Mouse (Mus musculus) hindbrain, embryonic 16.5 days (tissue): ENCODE data around the gene Smtn. TPM values are rescaled to one million over a fixed set of nuclear protein-coding genes. Genes with fewer than 3 reads are reported as not detected.

Experiments
- ATAC-seq: fragments of 200-750 bp; cut with Nextera tagmentation; 2 replicates; pipeline ENCODE4 v1.8.0; 2017; ENCODE audit warnings: moderate TSS enrichment, moderate library complexity
- H3K27ac ChIP-seq: fragments of 300-500 bp; sonication (generic); 2 replicates; pipeline ENCODE4 v1.5.1; 2014; ENCODE audit warnings: low read depth, mild to moderate bottlenecking, control low read depth, low read length, moderate library complexity
- H3K27me3 ChIP-seq: fragments of 300-500 bp; sonication (generic); replicated peaks from 2 replicates; pipeline ENCODE4 v1.6.1; 2014; ENCODE audit warnings: low read length; ENCODE audit not compliant: control insufficient read depth, insufficient read depth
- H3K36me3 ChIP-seq: fragments of 300-500 bp; sonication (generic); 2 replicates; pipeline ENCODE4 v1.6.1; 2014; ENCODE audit warnings: mild to moderate bottlenecking, low read length, moderate library complexity, mixed read lengths; ENCODE audit not compliant: control insufficient read depth, insufficient read depth
- H3K4me1 ChIP-seq: fragments of 300-500 bp; sonication (generic); 2 replicates; pipeline ENCODE4 v1.6.1; 2014; ENCODE audit warnings: low read depth, low read length; ENCODE audit not compliant: control insufficient read depth, insufficient read depth
- H3K4me2 ChIP-seq: fragments of 300-500 bp; sonication (generic); 2 replicates; pipeline ENCODE4 v1.6.1; 2014; ENCODE audit warnings: mild to moderate bottlenecking, low read length, control low read depth, moderate library complexity
- H3K4me3 ChIP-seq: fragments of 300-500 bp; sonication (generic); 2 replicates; pipeline ENCODE4 v1.5.1; 2014; ENCODE audit warnings: mild to moderate bottlenecking, low read length, control low read depth, moderate library complexity
- H3K9ac ChIP-seq: fragments of 300-500 bp; sonication (generic); 2 replicates; pipeline ENCODE4 v1.6.1; 2014; ENCODE audit warnings: low read depth, mild to moderate bottlenecking, control low read depth, low read length, moderate library complexity
- H3K9me3 ChIP-seq: fragments of 300-500 bp; sonication (generic); 2 replicates; pipeline ENCODE4 v1.6.1; 2014; ENCODE audit warnings: mild to moderate bottlenecking, low read length, moderate library complexity; ENCODE audit not compliant: control insufficient read depth
- WGBS: fragments of 180-500 bp; shearing (Covaris S2); extraction: QIAGEN DNeasy Blood & Tissue Kit; methylation state at CpG from one replicate; pipeline ENCODE4 v1.1.7; 2014; 5-methylcytosine and 5-hydroxymethylcytosine counted together
- polyA plus RNA-seq: library from polyadenylated mRNA; unstranded; fragments of >200 nt; fragmentation: Nextera tagmentation; extraction: Ambion mirVana; gene quantifications from 2 replicates; pipeline ENCODE4 v1.2.1, GENCODE M21; 2015

Smtn gene
- polyA plus RNA-seq, 1 experiment from 2014 or later = 15.2 TPM

DNA sequence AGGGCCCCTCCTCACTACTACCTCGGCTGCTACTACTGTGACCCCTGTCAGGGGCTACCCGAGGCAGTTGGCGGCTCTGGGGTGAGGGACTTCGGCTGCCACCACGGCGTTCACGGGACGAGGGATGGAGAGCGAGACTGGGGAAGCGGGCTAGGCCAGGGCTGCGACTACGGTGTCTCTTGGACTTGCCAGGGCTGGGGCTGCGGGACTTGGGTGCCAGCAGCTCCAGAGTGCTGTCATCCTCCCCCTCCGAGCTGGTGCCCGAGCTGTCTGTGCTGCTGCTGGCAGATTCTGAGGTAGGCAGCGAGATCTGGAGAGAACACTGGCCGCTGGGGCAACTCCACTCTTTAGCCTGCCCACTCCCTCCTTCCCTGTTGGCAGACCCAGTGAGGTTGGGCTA lies 45.6 kb downstream of the Smtn start:
- no peak overlapping the region for H3K4me2 ChIP-seq
- H3K9me3 ChIP-seq = no peaks in the 10 kb centered on the region
- H3K9ac ChIP-seq = no peak overlapping the region
- H3K4me1 ChIP-seq = no peaks in the 10 kb centered on the region
- ATAC-seq = no peak
- H3K4me3 ChIP-seq = no peak overlapping the region
- no peaks in the 10 kb centered on the region for H3K36me3 ChIP-seq
- WGBS = 85% methylated on average over 17 of the region's 17 CpGs
- no peak overlapping the region for H3K27ac ChIP-seq
- no peaks in the 10 kb centered on the region for H3K27me3 ChIP-seq

DNA sequence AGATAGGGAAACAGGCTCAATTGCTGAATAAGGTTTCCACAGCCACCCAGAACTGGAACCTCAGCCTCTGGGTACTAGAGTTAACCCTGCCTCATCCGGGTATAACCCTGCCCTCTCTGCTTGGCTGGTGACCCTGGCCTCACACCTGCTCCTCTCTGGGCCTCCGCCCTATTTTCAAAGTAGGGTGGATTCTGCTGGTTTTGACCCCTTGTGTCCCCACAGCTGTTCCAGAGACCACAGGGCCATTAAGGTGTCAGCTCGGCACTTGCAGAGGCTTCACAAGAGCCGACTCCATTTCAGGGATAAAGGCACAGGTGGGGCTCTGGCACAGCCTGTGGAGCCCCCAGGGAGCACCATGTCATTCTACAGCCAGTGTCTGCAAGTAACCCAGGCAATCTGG lies 47.7 kb downstream of the Smtn start:
- Histone ChIP-seq H3K36me3 (no peaks in the 10 kb centered on the region), H3K4me3 (no peak overlapping the region), H3K9ac (no peak overlapping the region), H3K27me3 (no peaks in the 10 kb centered on the region), H3K27ac (no peak overlapping the region), H3K4me2 (no peak overlapping the region), H3K9me3 (no peaks in the 10 kb centered on the region), H3K4me1 (no peaks in the 10 kb centered on the region; the same call in 1 of the 2 replicates)
- ATAC-seq = no peak
- 74% methylated on average over 4 of the region's 4 CpGs for WGBS

DNA sequence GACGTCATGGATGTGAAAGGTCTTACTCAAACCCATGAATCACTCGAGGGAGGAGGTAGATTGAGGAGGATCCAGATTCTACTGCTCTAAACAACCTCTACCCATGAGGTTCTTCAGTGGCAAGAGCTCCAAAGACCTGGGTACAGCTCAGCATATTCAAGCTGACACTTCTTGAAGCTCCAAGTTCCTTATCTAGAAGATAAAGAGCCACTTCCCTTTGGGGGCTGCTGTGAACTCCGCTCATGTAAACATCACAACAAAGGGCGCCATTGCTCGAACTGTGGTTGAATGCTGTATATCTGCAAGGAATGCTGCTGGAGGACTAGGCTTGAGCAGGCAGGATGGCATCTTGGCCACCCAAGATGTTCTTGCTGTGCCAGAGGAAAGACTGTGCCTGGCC lies 51.4 kb downstream of the Smtn start:
- H3K9ac ChIP-seq = no peak overlapping the region
- ATAC-seq = no peak
- 92% methylated on average over 5 of the region's 5 CpGs for WGBS
- H3K27ac ChIP-seq = no peak overlapping the region
- no peak overlapping the region for H3K4me2 ChIP-seq
- H3K9me3 ChIP-seq = no peaks in the 10 kb centered on the region
- H3K4me1 ChIP-seq = no peaks in the 10 kb centered on the region; the same call in 1 of the 2 replicates
- no peaks in the 10 kb centered on the region for H3K36me3 ChIP-seq
- no peaks in the 10 kb centered on the region for H3K27me3 ChIP-seq
- no peak overlapping the region for H3K4me3 ChIP-seq

DNA sequence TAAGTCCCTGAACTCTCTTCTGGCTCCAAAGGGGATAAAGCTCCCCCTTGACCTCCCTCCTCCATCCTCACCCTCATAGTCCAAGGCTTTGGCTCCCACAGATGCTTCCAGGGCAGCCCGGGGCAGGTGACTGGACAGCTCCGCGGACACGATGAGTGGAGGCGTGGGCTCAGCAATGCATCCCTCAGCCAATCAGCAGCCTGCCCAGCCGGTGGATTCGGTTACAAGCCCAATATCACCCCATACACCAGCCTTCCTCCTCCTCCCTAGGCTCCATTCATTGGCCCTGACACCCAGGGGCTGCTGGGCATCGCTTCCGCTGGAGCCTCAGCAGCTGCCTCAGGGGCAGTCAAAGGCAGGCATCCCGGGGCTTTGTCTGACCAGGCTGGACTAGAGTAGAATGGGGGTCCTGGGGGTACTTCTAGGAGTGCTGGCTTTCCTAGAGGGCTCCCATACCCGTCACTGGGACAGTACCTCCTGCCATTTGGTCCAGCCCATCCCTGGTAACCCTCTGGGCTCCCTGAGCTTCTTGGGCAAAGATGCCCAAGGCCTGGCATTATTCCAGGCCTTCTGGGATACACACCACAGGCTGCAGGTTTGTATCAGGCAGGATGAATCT lies 52.4 kb downstream of the Smtn start, which contains the start of gene Pla2g3:
Gene Pla2g3, plus strand, starts transcription at position 333 of the 619 bp plus-strand sequence.
- H3K27me3 ChIP-seq = no peaks in the 10 kb centered on the region
- no peak within 1 kb of the TSS for H3K4me3 ChIP-seq
- H3K4me1 ChIP-seq = no peaks in the 10 kb centered on the region; the same call in 1 of the 2 replicates
- H3K9ac ChIP-seq = peak within 1 kb of the TSS; percentile 23; the same call in 1 of the 2 replicates
- H3K9me3 ChIP-seq = no peaks in the 10 kb centered on the region
- H3K27ac ChIP-seq = no peak within 1 kb of the TSS
- H3K36me3 ChIP-seq = no peaks in the 10 kb centered on the region
- no peak within 1 kb of the TSS for H3K4me2 ChIP-seq
- 0 out of 2 replicates have a peak, but pooled peaks have one; percentile 22 for ATAC-seq
- 33% methylated on average over 11 of the region's 11 CpGs for WGBS

DNA sequence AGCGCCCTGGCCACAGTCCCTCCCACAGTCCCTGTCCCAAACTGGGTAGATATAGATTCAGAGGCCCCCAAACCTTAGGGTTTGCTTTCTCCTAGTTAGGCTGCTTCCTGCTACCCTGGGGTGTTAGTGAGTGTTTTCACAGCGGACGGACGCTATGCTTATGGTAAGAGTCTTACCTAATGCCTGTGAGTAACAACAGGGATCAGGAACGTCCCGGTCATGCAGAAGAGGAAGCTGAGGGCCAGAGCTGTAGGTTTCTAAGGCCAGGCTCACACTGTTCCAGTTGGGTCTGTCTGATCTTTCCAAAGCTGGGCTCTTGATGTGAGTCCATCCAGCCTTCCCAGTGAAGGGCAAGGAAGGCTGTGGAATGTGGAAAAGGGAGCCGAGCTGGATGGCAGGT lies 54.1 kb downstream of the Smtn start:
- Histone ChIP-seq H3K9me3 (no peaks in the 10 kb centered on the region), H3K36me3 (no peaks in the 10 kb centered on the region), H3K27ac (no peak overlapping the region), H3K9ac (no peak overlapping the region), H3K4me2 (no peak overlapping the region), H3K27me3 (no peaks in the 10 kb centered on the region), H3K4me3 (no peak overlapping the region), H3K4me1 (no peaks in the 10 kb centered on the region; the same call in 1 of the 2 replicates)
- 70% methylated on average over 7 of the region's 7 CpGs for WGBS
- ATAC-seq = no peak

DNA sequence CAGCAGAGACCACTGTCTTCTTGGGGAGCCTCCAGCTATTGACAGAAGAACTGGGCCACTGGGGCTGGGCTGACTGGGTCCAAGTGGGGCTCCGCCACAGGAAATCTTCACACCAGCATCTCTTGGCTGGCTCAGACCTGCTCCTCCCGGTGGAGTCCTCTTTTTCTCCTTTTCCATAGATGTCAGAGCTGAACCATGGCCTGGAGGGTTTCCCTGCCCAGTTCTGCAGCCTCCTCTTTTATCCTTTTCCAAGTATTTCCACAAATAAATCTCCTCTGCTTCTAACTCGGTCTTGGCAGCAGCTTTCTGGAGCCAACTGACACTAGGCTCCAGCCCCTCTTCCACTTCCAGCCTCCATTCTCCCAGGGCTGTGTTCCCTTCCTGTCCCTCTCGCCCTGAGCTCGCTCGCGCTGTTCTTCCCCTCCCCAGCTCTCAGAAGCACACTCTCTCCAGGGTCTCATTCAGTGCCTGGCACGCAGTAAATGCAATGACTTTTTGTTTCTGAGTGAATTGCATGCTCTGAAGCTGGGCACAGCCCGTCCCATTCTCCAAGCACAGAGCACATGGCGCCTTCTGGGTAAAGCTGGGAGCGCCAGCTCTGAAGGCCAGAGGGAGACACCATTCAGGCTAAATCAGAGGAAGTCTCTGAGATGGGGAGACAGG lies 56.3 kb downstream of the Smtn start:
- no peak overlapping the region for H3K9ac ChIP-seq
- H3K9me3 ChIP-seq = no peaks in the 10 kb centered on the region
- no peaks in the 10 kb centered on the region; the same call in 1 of the 2 replicates for H3K4me1 ChIP-seq
- H3K36me3 ChIP-seq = no peaks in the 10 kb centered on the region
- H3K4me2 ChIP-seq = no peak overlapping the region
- 39% methylated on average over 11 of the region's 11 CpGs for WGBS
- peak; percentile 95 for ATAC-seq
- no peak overlapping the region for H3K4me3 ChIP-seq
- peak overlapping the region; percentile 72 for H3K27ac ChIP-seq
- H3K27me3 ChIP-seq = no peaks in the 10 kb centered on the region

DNA sequence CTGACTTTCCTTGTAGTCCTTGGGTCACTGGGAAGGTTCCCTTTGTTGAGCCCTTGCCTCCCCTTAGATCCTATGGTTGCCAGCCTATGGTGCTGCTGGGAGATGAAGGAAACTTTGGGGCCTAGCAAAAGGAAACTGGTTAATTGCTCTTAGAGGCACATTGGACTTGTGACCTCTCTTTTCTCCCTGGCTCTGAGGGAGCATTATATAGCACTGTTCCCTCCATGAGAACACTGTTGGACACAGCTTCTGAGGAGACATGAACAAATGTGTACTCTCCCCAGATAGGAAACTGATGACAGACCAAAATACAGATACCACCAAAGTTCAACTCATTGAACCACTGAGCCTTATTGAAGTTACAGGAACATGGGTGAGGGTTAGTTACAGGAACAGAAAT lies 64.9 kb downstream of the Smtn start:
- no peak overlapping the region for H3K27ac ChIP-seq
- no peak overlapping the region for H3K9ac ChIP-seq
- no peak overlapping the region for H3K4me3 ChIP-seq
- no peaks in the 10 kb centered on the region for H3K27me3 ChIP-seq
- no peaks in the 10 kb centered on the region for H3K4me1 ChIP-seq
- no peaks in the 10 kb centered on the region for H3K36me3 ChIP-seq
- no peak for ATAC-seq
- H3K4me2 ChIP-seq = no peak overlapping the region
- no peaks in the 10 kb centered on the region for H3K9me3 ChIP-seq

DNA sequence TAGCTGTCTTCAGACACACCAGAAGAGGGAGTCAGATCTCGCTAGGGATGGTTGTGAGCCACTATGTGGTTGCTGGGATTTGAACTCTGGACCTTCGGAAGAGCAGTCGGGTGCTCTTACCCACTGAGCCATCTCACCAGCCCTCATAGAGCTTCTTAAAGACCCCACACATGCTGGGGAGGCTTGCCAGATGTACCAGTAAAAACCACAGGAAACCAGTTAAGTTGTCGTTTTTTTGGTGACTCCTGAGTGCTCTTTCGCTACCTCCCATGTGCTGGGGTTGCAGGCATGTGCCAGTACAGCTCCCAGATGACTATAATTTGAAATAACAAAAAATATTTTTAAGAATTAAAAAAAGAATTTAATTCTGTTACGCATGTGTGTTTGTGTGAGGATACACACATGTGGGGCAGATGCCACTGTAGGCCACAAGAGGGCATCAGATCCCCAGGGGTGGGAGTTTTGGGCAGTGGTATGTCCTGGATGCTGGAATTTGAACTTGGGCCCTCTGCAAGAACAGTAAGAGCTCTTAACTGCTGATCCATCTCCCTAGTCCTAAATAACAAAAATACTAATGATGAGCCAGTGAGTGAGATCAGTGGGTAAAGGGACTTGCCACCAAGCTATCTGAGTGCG lies 65.8 kb downstream of the Smtn start:
- Histone ChIP-seq H3K4me1 (no peaks in the 10 kb centered on the region), H3K27me3 (no peaks in the 10 kb centered on the region), H3K9me3 (no peaks in the 10 kb centered on the region), H3K27ac (no peak overlapping the region), H3K4me3 (no peak overlapping the region), H3K9ac (no peak overlapping the region), H3K4me2 (no peak overlapping the region), H3K36me3 (no peaks in the 10 kb centered on the region)
- WGBS = 85% methylated on average over 7 of the region's 7 CpGs
- ATAC-seq = no peak

DNA sequence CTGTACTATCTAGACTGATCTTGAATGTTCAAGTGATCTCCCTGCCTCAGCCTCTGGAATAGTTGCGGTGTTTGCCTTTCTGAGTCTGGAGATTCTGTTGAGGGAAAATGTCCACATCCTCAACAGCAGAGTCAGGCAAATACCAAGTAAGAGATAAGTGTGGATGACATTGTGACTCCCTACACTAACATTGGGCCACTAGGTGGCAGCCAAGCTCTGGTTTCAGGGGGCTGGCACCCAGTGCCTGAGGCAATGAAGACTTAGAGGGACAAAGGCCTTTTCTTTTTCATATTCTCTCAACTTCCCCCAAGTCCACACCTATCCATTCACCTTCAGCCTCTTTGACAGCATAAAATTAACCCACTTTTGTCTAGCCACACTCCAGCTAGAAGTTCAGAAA lies 67.9 kb downstream of the Smtn start:
- Histone ChIP-seq H3K9ac (no peak overlapping the region), H3K4me1 (no peaks in the 10 kb centered on the region), H3K4me2 (no peak overlapping the region), H3K27ac (no peak overlapping the region), H3K27me3 (no peaks in the 10 kb centered on the region), H3K9me3 (no peaks in the 10 kb centered on the region), H3K36me3 (no peaks in the 10 kb centered on the region), H3K4me3 (no peak overlapping the region)
- WGBS = 29% methylated on average over 1 of the region's 1 CpGs
- ATAC-seq = peak; percentile 80
